Mouse (Mus musculus) neural tube, embryonic 15.5 days (tissue): Measurements from ENCODE around the gene Lin54. TPM values are rescaled to one million over a fixed set of nuclear protein-coding genes. Genes with fewer than 3 reads are reported as not detected.
"Not testable (repeated sequence)": the region's sequence is repeated elsewhere in the genome, so short reads cannot be mapped to it uniquely, and the experiment has no call there.

Experiments used
- ATAC-seq: fragments of 200-750 bp; cut with Nextera tagmentation; 2 replicates; pipeline ENCODE4 v1.8.0; 2017; ENCODE audit warnings: mild to moderate bottlenecking, moderate TSS enrichment, moderate library complexity; ENCODE audit not compliant: low FRiP score
- H3K27ac ChIP-seq: fragments of 300-500 bp; sonication (generic); replicated peaks from 2 replicates; pipeline ENCODE4 v1.5.1; 2015; ENCODE audit warnings: mild to moderate bottlenecking, inconsistent platforms
- H3K27me3 ChIP-seq: fragments of 300-500 bp; sonication (generic); replicated peaks from 2 replicates; pipeline ENCODE4 v1.6.1; 2015; ENCODE audit warnings: inconsistent platforms
- H3K36me3 ChIP-seq: fragments of 300-500 bp; sonication (generic); 2 replicates; pipeline ENCODE4 v1.6.1; 2015; ENCODE audit warnings: inconsistent platforms
- H3K4me1 ChIP-seq: fragments of 300-500 bp; sonication (generic); 2 replicates; pipeline ENCODE4 v1.6.1; 2015; ENCODE audit warnings: inconsistent platforms
- H3K4me2 ChIP-seq: fragments of 300-500 bp; sonication (generic); 2 replicates; pipeline ENCODE4 v1.6.1; 2015; ENCODE audit warnings: inconsistent platforms, mild to moderate bottlenecking, moderate library complexity
- H3K4me3 ChIP-seq: fragments of 300-500 bp; sonication (generic); replicated peaks from 2 replicates; pipeline ENCODE4 v1.5.1; 2015; ENCODE audit warnings: mild to moderate bottlenecking, inconsistent platforms
- H3K9ac ChIP-seq: fragments of 300-500 bp; sonication (generic); replicated peaks from 2 replicates; pipeline ENCODE4 v1.6.1; 2015; ENCODE audit warnings: mild to moderate bottlenecking, inconsistent platforms
- H3K9me3 ChIP-seq: fragments of 300-500 bp; sonication (generic); replicated peaks from 2 replicates; pipeline ENCODE4 v1.6.1; 2016; ENCODE audit warnings: inconsistent platforms
- WGBS: fragments of 180-500 bp; shearing (Covaris S2); methylation state at CpG from one replicate; pipeline ENCODE4 v1.1.7; 2015; ENCODE audit warnings: mixed read lengths; 5-methylcytosine and 5-hydroxymethylcytosine counted together
- polyA plus RNA-seq: library from polyadenylated mRNA; unstranded; fragments of >200 nt; fragmentation: Nextera tagmentation; extraction: Ambion mirVana; gene quantifications from 2 replicates; pipeline ENCODE4 v1.2.1, GENCODE M21; 2015

Lin54 gene
- polyA plus RNA-seq, 1 experiment from 2014 or later: 6.0 TPM

- Histone ChIP-seq H3K27ac (no peak overlapping the region), H3K9ac (no peak overlapping the region), H3K4me3 (no peak overlapping the region), H3K9me3 (no peaks in the 10 kb centered on the region), H3K36me3 (peaks cover 16% of the 10 kb centered on the region; the same call in 1 of the 2 replicates), H3K4me2 (peak overlapping the region; percentile 88; the same call in 1 of the 2 replicates), H3K4me1 (peaks cover 35% of the 10 kb centered on the region), H3K27me3 (no peaks in the 10 kb centered on the region)
- no peak for ATAC-seq
- 58% methylated on average over 2 of the region's 2 CpGs for WGBS
These were observed 69.5 kb downstream of the Lin54 start for GRCm38 (mm10) chr5:100430966-100431365.

- 3% methylated on average over 11 of the region's 11 CpGs for WGBS
- peak overlapping the region; percentile 88 for H3K4me2 ChIP-seq
- peak; percentile 30; the same call in 1 of the 2 replicates for ATAC-seq
These were observed 70.4 kb downstream of the Lin54 start for GRCm38 (mm10) chr5:100430076-100430390.

GRCm38 (mm10) chr5:100429344-100430075, 70.9 kb downstream of the Lin54 start:
- peaks cover 28% of the 10 kb centered on the region for H3K36me3 ChIP-seq
- H3K9ac ChIP-seq: peak overlapping the region; percentile 93
- whole genome bisulfite sequencing: under 1% methylated on average over 53 of the region's 53 CpGs
- no peaks in the 10 kb centered on the region for H3K9me3 ChIP-seq
- H3K27me3 ChIP-seq: no peaks in the 10 kb centered on the region
- peak overlapping the region; percentile 90 for H3K27ac ChIP-seq
- peaks cover 50% of the 10 kb centered on the region for H3K4me1 ChIP-seq
- peak overlapping the region; percentile 88 for H3K4me2 ChIP-seq
- peak overlapping the region; percentile 86 for H3K4me3 ChIP-seq
- peak; percentile 99 for ATAC-seq

More at GRCm38 (mm10) chr5:100430076-100430390, 70.4 kb downstream of the Lin54 start:
- Histone ChIP-seq H3K36me3 (peaks cover 23% of the 10 kb centered on the region), H3K27me3 (no peaks in the 10 kb centered on the region), H3K9ac (peak overlapping the region; percentile 86), H3K4me3 (peak overlapping the region; percentile 86), H3K27ac (peak overlapping the region; percentile 90), H3K9me3 (no peaks in the 10 kb centered on the region), H3K4me1 (peaks cover 45% of the 10 kb centered on the region)

- Histone ChIP-seq H3K9me3 (no peaks in the 10 kb centered on the region), H3K27ac (peak overlapping the region; percentile 90), H3K36me3 (peaks cover 34% of the 10 kb centered on the region), H3K4me2 (peak overlapping the region; percentile 88), H3K4me1 (peaks cover 56% of the 10 kb centered on the region), H3K4me3 (peak overlapping the region; percentile 86), H3K27me3 (no peaks in the 10 kb centered on the region), H3K9ac (peak overlapping the region; percentile 93)
- ATAC-seq: peak; percentile 71
- under 1% methylated on average over 20 of the region's 20 CpGs for WGBS
These were observed 71.6 kb downstream of the Lin54 start for GRCm38 (mm10) chr5:100428734-100429343.

GRCm38 (mm10) chr5:100428031-100428733, 72.3 kb downstream of the Lin54 start:
- peaks cover 63% of the 10 kb centered on the region for H3K4me1 ChIP-seq
- H3K9ac ChIP-seq: peak overlapping the region; percentile 93
- ATAC-seq: no peak
- 0 out of 2 replicates have a peak overlapping the region, but pooled peaks have one; percentile 38 for H3K27ac ChIP-seq
- no peaks in the 10 kb centered on the region for H3K27me3 ChIP-seq
- H3K9me3 ChIP-seq: no peaks in the 10 kb centered on the region
- H3K36me3 ChIP-seq: peaks cover 40% of the 10 kb centered on the region
- peak overlapping the region; percentile 88 for H3K4me2 ChIP-seq
- WGBS: 14% methylated on average over 5 of the region's 5 CpGs
- peak overlapping the region; percentile 86 for H3K4me3 ChIP-seq

GRCm38 (mm10) chr5:100427276-100427675, 73.2 kb downstream of the Lin54 start:
- peaks cover 70% of the 10 kb centered on the region for H3K4me1 ChIP-seq
- peak overlapping the region; percentile 86 for H3K4me3 ChIP-seq
- H3K27ac ChIP-seq: no peak overlapping the region
- ATAC-seq: no peak
- peaks cover 49% of the 10 kb centered on the region for H3K36me3 ChIP-seq
- H3K4me2 ChIP-seq: peak overlapping the region; percentile 88
- peak overlapping the region; percentile 93; the same call in 1 of the 2 replicates for H3K9ac ChIP-seq
- H3K27me3 ChIP-seq: no peaks in the 10 kb centered on the region
- no peaks in the 10 kb centered on the region for H3K9me3 ChIP-seq
- 66% methylated on average over 9 of the region's 9 CpGs for WGBS

GRCm38 (mm10) chr5:100425823-100426222, 74.6 kb downstream of the Lin54 start:
- H3K4me1 ChIP-seq: peaks cover 70% of the 10 kb centered on the region
- H3K9ac ChIP-seq, H3K9me3 ChIP-seq, H3K27ac ChIP-seq, H3K4me2 ChIP-seq, H3K27me3 ChIP-seq, ATAC-seq, H3K4me3 ChIP-seq: not testable (repeated sequence)
- peaks cover 63% of the 10 kb centered on the region for H3K36me3 ChIP-seq
- WGBS: 92% methylated on average over 2 of the region's 2 CpGs

- Histone ChIP-seq H3K4me3 (no peak overlapping the region), H3K36me3 (peaks cover 77% of the 10 kb centered on the region), H3K9me3 (no peaks in the 10 kb centered on the region), H3K4me1 (peaks cover 63% of the 10 kb centered on the region), H3K4me2 (peak overlapping the region; percentile 17; the same call in 1 of the 2 replicates), H3K9ac (peak overlapping the region; percentile 20; the same call in 1 of the 2 replicates), H3K27me3 (no peaks in the 10 kb centered on the region), H3K27ac (no peak overlapping the region)
- ATAC-seq: no peak
- WGBS: 82% methylated on average over 3 of the region's 3 CpGs
These were observed 76.2 kb downstream of the Lin54 start for GRCm38 (mm10) chr5:100424252-100424651.

GRCm38 (mm10) chr5:100423626-100424025, 76.8 kb downstream of the Lin54 start:
- no peak for ATAC-seq
- Histone ChIP-seq H3K4me3 (no peak overlapping the region), H3K27me3 (no peaks in the 10 kb centered on the region), H3K4me1 (peaks cover 64% of the 10 kb centered on the region), H3K27ac (no peak overlapping the region), H3K36me3 (peaks cover 84% of the 10 kb centered on the region), H3K9ac (no peak overlapping the region), H3K4me2 (no peak overlapping the region; the same call in 1 of the 2 replicates), H3K9me3 (no peaks in the 10 kb centered on the region)
- WGBS: 68% methylated on average over 7 of the region's 7 CpGs

- no peak overlapping the region for H3K9ac ChIP-seq
- no peaks in the 10 kb centered on the region for H3K9me3 ChIP-seq
- H3K4me1 ChIP-seq: peaks cover 44% of the 10 kb centered on the region
- no peak for ATAC-seq
- H3K4me2 ChIP-seq: no peak overlapping the region
- no peak overlapping the region for H3K4me3 ChIP-seq
- 78% methylated on average over 4 of the region's 4 CpGs for WGBS
- H3K36me3 ChIP-seq: peaks cover 56% of the 10 kb centered on the region
- no peaks in the 10 kb centered on the region for H3K27me3 ChIP-seq
- no peak overlapping the region for H3K27ac ChIP-seq
These were observed 81.6 kb downstream of the Lin54 start for GRCm38 (mm10) chr5:100418861-100419260.

GRCm38 (mm10) chr5:100418077-100418476, 82.4 kb downstream of the Lin54 start:
- H3K4me1 ChIP-seq: peaks cover 42% of the 10 kb centered on the region
- no peak overlapping the region for H3K27ac ChIP-seq
- H3K36me3 ChIP-seq: peaks cover 48% of the 10 kb centered on the region
- ATAC-seq: no peak
- H3K4me3 ChIP-seq: no peak overlapping the region
- no peaks in the 10 kb centered on the region for H3K27me3 ChIP-seq
- H3K4me2 ChIP-seq: no peak overlapping the region
- H3K9me3 ChIP-seq: no peaks in the 10 kb centered on the region
- H3K9ac ChIP-seq: no peak overlapping the region
- 81% methylated on average over 2 of the region's 2 CpGs for WGBS
